Mouse (Mus musculus) intestine, embryonic 14.5 days (tissue): ENCODE results near the gene Asdurf. TPM values are rescaled to one million over a fixed set of nuclear protein-coding genes. Genes with fewer than 3 reads are reported as not detected.

Experiments
- ATAC-seq: fragments of 200-750 bp; cut with Nextera tagmentation; replicated peaks from 2 replicates; pipeline ENCODE4 v1.8.0; 2017; ENCODE audit warnings: low read depth, moderate number of reproducible peaks, moderate TSS enrichment, moderate library complexity; ENCODE audit not compliant: low FRiP score, low TSS enrichment
- DNase-seq: peaks from one replicate; pipeline ENCODE4 v3.0.0-alpha.2; 2018; ENCODE audit warnings: low spot score
- H3K27ac ChIP-seq: fragments of 300-500 bp; sonication (generic); 2 replicates; pipeline ENCODE4 v1.5.1; 2014; ENCODE audit warnings: low read depth, mild to moderate bottlenecking, control low read depth
- H3K27me3 ChIP-seq: fragments of 300-500 bp; sonication (generic); replicated peaks from 2 replicates; pipeline ENCODE4 v1.6.1; 2014; ENCODE audit warnings: low read length, control low read depth; ENCODE audit not compliant: control insufficient read depth, insufficient read depth
- H3K36me3 ChIP-seq: fragments of 300-500 bp; sonication (generic); 2 replicates; pipeline ENCODE4 v1.6.1; 2014; ENCODE audit warnings: low read length, control low read depth; ENCODE audit not compliant: control insufficient read depth, insufficient read depth
- H3K4me1 ChIP-seq: fragments of 300-500 bp; sonication (generic); replicated peaks from 2 replicates; pipeline ENCODE4 v1.6.1; 2014; ENCODE audit warnings: low read length, control low read depth, mixed read lengths; ENCODE audit not compliant: control insufficient read depth, insufficient read depth
- H3K4me2 ChIP-seq: fragments of 300-500 bp; sonication (generic); 2 replicates; pipeline ENCODE4 v1.6.1; 2014; ENCODE audit warnings: low read length
- H3K4me3 ChIP-seq: fragments of 300-500 bp; sonication (generic); 2 replicates; pipeline ENCODE4 v1.5.1; 2014; ENCODE audit warnings: low read depth, low read length, control low read depth, mixed read lengths
- H3K9ac ChIP-seq: fragments of 300-500 bp; sonication (generic); 2 replicates; pipeline ENCODE4 v1.6.1; 2014; ENCODE audit warnings: mild to moderate bottlenecking, low read length
- H3K9me3 ChIP-seq: fragments of 300-500 bp; sonication (generic); 2 replicates; pipeline ENCODE4 v1.6.1; 2016; ENCODE audit warnings: low read length, control low read depth; ENCODE audit not compliant: control insufficient read depth
- WGBS: fragments of 180-500 bp; shearing (Covaris S2); extraction: QIAGEN DNeasy Blood & Tissue Kit; methylation state at CpG from one replicate; pipeline ENCODE4 v1.1.7; 2014; 5-methylcytosine and 5-hydroxymethylcytosine counted together
- polyA plus RNA-seq: library from polyadenylated mRNA; unstranded; fragments of >200 nt; fragmentation: Nextera tagmentation; extraction: Ambion mirVana; gene quantifications from 2 replicates; pipeline ENCODE4 v1.2.1, GENCODE M21; 2014

Asdurf gene
- polyA plus RNA-seq, 1 experiment from 2014 or later: 5.1 TPM

DNA sequence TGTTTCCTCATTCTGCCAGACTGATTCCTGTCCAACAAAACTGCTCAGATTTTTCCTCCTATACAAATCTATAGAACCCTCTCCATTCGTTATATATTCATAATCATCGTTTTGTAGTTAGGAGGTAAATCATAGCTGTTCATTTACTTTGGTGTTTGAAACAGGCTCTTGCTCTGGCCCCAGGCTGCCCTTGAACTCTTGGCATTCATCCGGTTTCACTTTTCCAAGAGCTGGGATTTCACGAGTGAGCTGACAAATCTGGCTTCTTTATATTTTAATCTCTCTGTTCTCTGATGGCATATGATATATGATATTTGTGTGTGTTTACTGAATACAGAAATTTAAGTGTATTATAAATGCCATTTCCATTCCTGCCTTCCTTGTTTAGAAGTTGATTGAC is 51.9 kb downstream of the Asdurf start:
- Histone ChIP-seq H3K27me3 (no peaks in the 10 kb centered on the region), H3K4me3 (no peak overlapping the region), H3K9me3 (no peaks in the 10 kb centered on the region), H3K4me1 (no peaks in the 10 kb centered on the region), H3K27ac (no peak overlapping the region), H3K9ac (no peak overlapping the region), H3K36me3 (no peaks in the 10 kb centered on the region; the same call in 1 of the 2 replicates), H3K4me2 (no peak overlapping the region)
- DNase-seq (no peak), ATAC-seq (no peak)
- WGBS: 84% methylated on average over 4 of the region's 4 CpGs

Other genes with a start within 250 kb of the Asdurf start
- gene 1700019A02Rik, start 165.0 kb downstream of the Asdurf start, polyA plus RNA-seq: not detected in 2 replicates
- 16.7 and 19.8 TPM in 2 replicates for gene Pms1, start 55.6 kb downstream of the Asdurf start, polyA plus RNA-seq
- 51.4 and 51.7 TPM in 2 replicates for gene Ormdl1, start 55.5 kb downstream of the Asdurf start, polyA plus RNA-seq
- gene Gm28778, start 55.5 kb downstream of the Asdurf start, polyA plus RNA-seq: not detected in 2 replicates
- 26.7 and 27.7 TPM in 2 replicates for gene Osgepl1, start 39.0 kb downstream of the Asdurf start, polyA plus RNA-seq
- gene Gm28551, start within 50 bp of the Asdurf start, polyA plus RNA-seq: 0.71 and 1.0 TPM in 2 replicates
- 78.6 and 80.8 TPM in 2 replicates for gene Asnsd1, start 133 bp upstream of the Asdurf start, polyA plus RNA-seq